Mouse (Mus musculus): ENCODE data around the gene Prl8a6.

The Prl8a6 gene

DNA sequence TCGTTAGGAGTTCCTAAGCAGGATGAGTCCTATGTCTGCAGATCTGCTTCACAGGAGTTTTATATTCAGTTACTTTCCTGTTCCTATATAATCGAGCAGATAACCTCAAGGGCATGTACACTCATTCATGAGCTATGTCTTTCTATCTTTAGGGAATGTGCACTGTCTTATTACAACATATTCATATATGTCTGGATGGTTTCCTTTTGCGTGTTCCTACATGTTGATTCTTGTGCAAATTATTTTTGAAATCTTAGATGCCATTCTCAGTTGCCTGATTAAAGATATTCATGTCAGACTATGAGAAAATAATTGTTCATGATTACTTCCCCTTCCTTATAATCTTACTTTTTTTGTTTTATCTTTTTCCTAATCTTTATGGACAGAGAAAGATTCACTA lies at the start of gene Prl8a6:
Prl8a6 (minus strand) TSS at position 101 of the 400 bp plus-strand sequence.
- no peak for DNase-seq (ENCODE audit: low spot score)

DNA sequence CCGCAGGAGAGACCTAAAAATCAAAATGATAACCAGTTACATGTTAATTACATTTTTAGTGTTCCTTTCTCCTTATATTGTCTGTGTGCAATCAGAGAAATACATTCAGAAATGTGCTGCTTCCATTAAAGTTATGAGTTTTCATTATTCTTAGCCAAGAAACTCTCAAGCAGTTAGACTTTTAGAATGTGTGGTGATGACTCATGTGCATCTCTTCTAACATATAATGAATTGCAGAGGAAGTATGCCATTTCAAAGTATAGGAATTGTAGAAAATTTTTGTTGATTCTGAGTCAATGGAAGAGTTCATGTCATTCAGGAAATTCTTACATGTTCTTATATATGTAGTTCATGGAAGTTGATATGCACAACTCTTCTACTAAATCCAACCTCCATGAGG lies 5.3 kb downstream of the Prl8a6 start:
- no peak for DNase-seq (ENCODE audit: low spot score)

DNA sequence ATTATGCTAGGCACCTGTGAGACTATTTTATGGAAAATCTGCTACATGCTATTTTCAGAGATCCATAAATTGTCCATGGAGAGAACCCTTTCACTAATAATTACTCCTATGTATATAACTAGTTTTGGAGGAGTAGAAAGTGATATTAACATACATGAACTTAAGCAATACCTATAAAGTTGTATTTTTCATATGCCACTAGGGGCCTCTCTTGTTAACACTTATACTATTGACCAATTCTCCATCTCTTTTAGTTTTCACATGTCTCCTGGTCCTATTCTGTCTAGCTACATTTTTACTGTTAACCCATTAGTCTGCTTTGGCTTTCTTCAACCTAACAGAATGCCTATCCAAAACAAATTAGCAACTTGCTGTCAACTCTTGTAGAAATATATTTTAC lies 24.8 kb downstream of the Prl8a6 start:
- DNase-seq (ENCODE audit: low spot score), result no peak

DNA sequence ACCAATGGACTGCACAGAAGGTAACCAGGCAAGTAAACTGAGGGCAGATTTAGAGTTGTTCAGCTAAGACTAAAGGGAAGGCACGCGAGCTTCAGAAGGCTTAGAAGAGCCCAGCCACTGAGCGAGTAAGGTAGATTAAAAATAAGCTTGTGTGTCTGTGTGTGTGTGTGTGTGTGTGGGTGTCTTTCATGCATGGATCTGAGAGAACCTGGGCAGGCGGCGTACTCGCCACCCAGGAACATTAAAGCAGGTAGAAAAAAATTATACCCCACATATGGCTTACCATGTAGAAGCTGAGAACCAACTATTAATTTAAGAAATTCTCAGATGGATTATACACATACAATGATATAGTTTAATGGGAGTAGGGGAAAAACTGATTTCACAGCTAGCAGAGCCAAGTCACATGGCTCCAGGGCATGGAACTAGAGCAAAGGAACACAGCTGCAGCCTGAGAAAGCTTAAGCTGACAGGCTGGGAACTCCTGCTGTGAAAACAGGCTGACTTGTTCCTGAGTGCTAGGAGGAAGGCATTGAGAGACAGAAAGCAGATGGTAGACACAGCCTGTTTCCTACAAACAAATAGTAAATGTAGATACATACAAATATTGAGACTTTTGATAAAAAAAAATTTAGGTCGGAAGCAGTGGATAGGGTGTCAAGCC lies 39.3 kb downstream of the Prl8a6 start:
- DNase-seq (ENCODE audit: low spot score), result no peak

DNA sequence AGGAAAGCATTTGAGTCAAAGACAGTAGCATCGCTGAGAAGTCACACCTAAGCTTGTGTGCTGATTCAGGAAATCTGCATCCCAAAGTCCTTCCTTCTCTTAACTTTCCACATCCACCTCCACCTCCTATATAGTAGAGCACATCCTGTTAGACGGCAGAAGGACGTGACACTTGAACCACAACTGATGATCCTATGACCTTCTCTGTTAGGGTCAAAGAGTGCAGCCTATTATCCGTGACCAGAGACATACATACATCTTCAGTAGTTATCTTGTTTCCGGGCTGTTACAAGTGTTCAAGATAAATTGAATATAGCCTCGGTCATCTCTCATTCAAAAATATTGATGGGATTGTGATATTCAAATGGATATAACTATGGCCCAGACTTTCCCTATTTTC lies 47.7 kb downstream of the Prl8a6 start, which contains the start of gene Prl2b1:
Prl2b1 (minus strand) TSS at position 101 of the 400 bp plus-strand sequence.
- no peak for DNase-seq (ENCODE audit: low spot score)
